Mouse (Mus musculus) cerebellum, adult 2 months (tissue): ENCODE data around the gene Kcnd3.

Experiments
- CTCF ChIP-seq: fragments of 200-500 bp; IDR thresholded peaks from 2 replicates; pipeline ENCODE4 v1.5.1; 2011; ENCODE audit warnings: low read depth, mild to moderate bottlenecking, control low read depth, low read length, moderate library complexity, borderline replicate concordance; ENCODE audit not compliant: insufficient read depth
- POLR2A ChIP-seq: fragments of 200-500 bp; IDR thresholded peaks from 2 replicates; pipeline ENCODE4 v1.6.1; 2011; ENCODE audit warnings: low read length, control low read depth, borderline replicate concordance; ENCODE audit not compliant: insufficient read depth

GRCm38 (mm10) chr3:105457657-105458056 lies 5.5 kb downstream of the Kcnd3 start:
- no peak for TF ChIP-seq CTCF
- TF ChIP-seq POLR2A, result no peak
